Mouse (Mus musculus): Measurements from ENCODE around the gene Slamf8. TPM values are rescaled to one million over a fixed set of nuclear protein-coding genes. Genes with fewer than 3 reads are reported as not detected.

Gene Slamf8
- polyA plus RNA-seq, 1 experiment from 2014 or later = not detected

DNA sequence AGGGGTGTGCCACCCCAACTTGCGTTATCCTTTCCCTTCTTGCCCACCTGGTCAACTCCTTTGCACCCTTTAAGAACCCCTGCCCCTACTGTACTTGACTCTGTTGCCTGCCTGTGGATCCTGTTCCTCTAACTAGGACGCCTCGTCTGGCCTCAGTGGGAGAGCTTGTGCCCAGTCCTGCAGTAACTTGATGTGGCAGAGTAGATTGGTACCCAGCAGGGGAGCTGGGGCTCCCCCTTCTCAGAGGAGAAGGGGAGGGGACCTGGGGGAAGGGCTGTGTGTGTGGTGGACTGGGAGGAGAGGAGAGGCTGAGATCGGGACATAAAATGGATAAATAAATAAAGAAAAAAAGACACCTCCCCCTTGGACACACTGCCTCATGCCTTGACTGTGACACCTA is 5.3 kb downstream of the Slamf8 start:
- ATAC-seq (ENCODE audit: low FRiP score) = peak; percentile 48; the same call in 1 of the 2 replicates
- 52% methylated on average over 4 of the region's 4 CpGs for WGBS
- H3K4me2 ChIP-seq (replicated peaks) = no peak overlapping the region

DNA sequence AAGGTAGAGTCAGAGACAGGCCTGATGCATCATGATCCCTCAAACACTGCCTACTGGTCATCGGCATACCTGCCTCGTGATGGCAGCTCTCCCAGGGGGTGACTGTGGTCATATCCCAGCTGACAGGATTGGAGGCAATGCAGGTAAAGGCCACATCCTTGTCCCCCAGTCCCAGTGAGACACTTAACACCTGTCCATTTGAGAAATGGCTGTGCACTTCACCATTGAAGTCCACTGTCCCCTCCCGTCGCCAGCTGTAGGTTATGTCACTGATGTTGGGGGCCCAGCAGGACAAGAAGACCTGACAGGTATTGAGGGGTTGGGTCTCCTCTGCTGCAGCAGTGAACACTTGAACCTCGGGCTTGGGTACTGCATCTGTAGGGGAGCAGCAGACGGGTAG is 6.1 kb downstream of the Slamf8 start:
- Histone ChIP-seq H3K9me3 (replicated peaks) (no peaks in the 10 kb centered on the region), H3K9ac (no peak overlapping the region), H3K4me3 (no peak overlapping the region), H3K27me3 (0 out of 2 replicates have a peak, but pooled peaks cover 3% of the 10 kb centered on the region), H3K27ac (no peak overlapping the region), H3K4me2 (replicated peaks) (no peak overlapping the region), H3K4me1 (peaks cover 9% of the 10 kb centered on the region), H3K36me3 (no peaks in the 10 kb centered on the region)
- WGBS = 89% methylated on average over 6 of the region's 6 CpGs
- no peak for ATAC-seq (ENCODE audit: low FRiP score)

More for the DNA sequence above, 5.3 kb downstream of the Slamf8 start:
- H3K9me3 ChIP-seq (replicated peaks) = no peaks in the 10 kb centered on the region
- no peak overlapping the region for H3K9ac ChIP-seq
- H3K4me1 ChIP-seq = peaks cover 9% of the 10 kb centered on the region
- no peak overlapping the region for H3K27ac ChIP-seq
- no peaks in the 10 kb centered on the region for H3K36me3 ChIP-seq
- H3K4me3 ChIP-seq = no peak overlapping the region
- 0 out of 2 replicates have a peak, but pooled peaks cover 3% of the 10 kb centered on the region for H3K27me3 ChIP-seq

GRCm38 (mm10) chr1:172582436-172582835 is 7.9 kb downstream of the Slamf8 start:
- H3K36me3 ChIP-seq = no peaks in the 10 kb centered on the region
- 87% methylated on average over 8 of the region's 8 CpGs for WGBS
- no peak for ATAC-seq (ENCODE audit: low FRiP score)

DNA sequence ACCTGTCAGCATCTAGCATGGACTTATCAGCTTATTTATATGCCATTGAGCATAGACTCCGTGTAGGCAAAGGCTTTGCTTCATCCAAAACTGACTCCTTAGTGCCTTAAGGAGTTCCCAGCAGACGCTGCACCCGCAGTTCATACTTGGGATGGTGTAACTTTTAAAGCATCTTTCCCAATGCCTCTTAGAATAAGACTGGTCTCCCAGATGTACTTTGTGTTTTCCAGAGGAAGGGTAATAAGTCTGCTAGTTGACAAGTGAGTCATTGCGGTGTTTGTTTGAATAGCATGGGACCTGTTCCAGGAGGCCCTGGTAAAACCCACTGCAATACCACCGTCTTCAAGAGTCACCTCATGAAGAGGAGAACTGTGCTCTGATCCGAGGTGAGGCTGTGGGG is 10.3 kb downstream of the Slamf8 start:
- no peak overlapping the region for H3K9ac ChIP-seq
- 79% methylated on average over 6 of the region's 6 CpGs for WGBS
- H3K27ac ChIP-seq = no peak overlapping the region
- H3K4me2 ChIP-seq (replicated peaks) = no peak overlapping the region
- no peak overlapping the region for H3K4me3 ChIP-seq
- no peaks in the 10 kb centered on the region for H3K4me1 ChIP-seq
- no peaks in the 10 kb centered on the region for H3K9me3 ChIP-seq (replicated peaks)
- ATAC-seq (ENCODE audit: low FRiP score) = no peak
- no peaks in the 10 kb centered on the region for H3K36me3 ChIP-seq
- no peaks in the 10 kb centered on the region for H3K27me3 ChIP-seq

More at GRCm38 (mm10) chr1:172582436-172582835, 7.9 kb downstream of the Slamf8 start:
- no peaks in the 10 kb centered on the region for H3K9me3 ChIP-seq (replicated peaks)
- H3K4me2 ChIP-seq (replicated peaks) = no peak overlapping the region
- H3K27me3 ChIP-seq = 0 out of 2 replicates have a peak, but pooled peaks cover 3% of the 10 kb centered on the region
- peaks cover 9% of the 10 kb centered on the region for H3K4me1 ChIP-seq
- H3K4me3 ChIP-seq = no peak overlapping the region
- H3K9ac ChIP-seq = no peak overlapping the region
- no peak overlapping the region for H3K27ac ChIP-seq

DNA sequence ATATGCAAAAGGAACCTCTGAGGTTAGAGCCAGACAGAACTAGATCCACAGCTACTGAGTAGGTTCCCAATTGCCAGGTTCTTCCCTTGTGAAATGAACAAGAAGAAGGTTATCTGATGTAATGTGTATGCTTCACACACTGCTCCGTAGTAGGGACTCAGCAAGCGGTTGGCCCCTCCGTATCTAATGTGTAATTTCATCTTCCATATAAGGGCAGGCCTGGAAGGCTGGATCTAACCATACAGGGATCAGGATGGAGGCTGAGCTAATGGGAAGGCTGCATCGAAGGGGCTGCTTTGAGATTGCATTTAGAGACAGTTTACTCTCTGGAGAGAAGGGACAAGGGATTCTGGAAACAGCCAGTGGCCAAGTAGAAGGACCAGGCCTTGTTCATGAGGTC is 22.6 kb downstream of the Slamf8 start:
- Histone ChIP-seq H3K36me3 (no peaks in the 10 kb centered on the region), H3K4me2 (replicated peaks) (no peak overlapping the region), H3K4me3 (no peak overlapping the region), H3K27me3 (peaks cover 10% of the 10 kb centered on the region; the same call in 1 of the 2 replicates), H3K9ac (no peak overlapping the region), H3K27ac (no peak overlapping the region), H3K4me1 (peaks cover 4% of the 10 kb centered on the region; the same call in 1 of the 2 replicates), H3K9me3 (replicated peaks) (no peaks in the 10 kb centered on the region)
- WGBS = 73% methylated on average over 4 of the region's 4 CpGs
- ATAC-seq (ENCODE audit: low FRiP score) = no peak

- no peak overlapping the region for H3K4me3 ChIP-seq
- no peaks in the 10 kb centered on the region for H3K36me3 ChIP-seq
- H3K27me3 ChIP-seq = peaks cover 26% of the 10 kb centered on the region
- no peak overlapping the region for H3K4me2 ChIP-seq (replicated peaks)
- no peak overlapping the region for H3K27ac ChIP-seq
- no peak overlapping the region for H3K9ac ChIP-seq
- WGBS = 72% methylated on average over 3 of the region's 3 CpGs
- H3K9me3 ChIP-seq (replicated peaks) = no peaks in the 10 kb centered on the region
- ATAC-seq (ENCODE audit: low FRiP score) = no peak
- peaks cover 12% of the 10 kb centered on the region for H3K4me1 ChIP-seq
These were observed 24.2 kb downstream of the Slamf8 start for GRCm38 (mm10) chr1:172566131-172566530.

DNA sequence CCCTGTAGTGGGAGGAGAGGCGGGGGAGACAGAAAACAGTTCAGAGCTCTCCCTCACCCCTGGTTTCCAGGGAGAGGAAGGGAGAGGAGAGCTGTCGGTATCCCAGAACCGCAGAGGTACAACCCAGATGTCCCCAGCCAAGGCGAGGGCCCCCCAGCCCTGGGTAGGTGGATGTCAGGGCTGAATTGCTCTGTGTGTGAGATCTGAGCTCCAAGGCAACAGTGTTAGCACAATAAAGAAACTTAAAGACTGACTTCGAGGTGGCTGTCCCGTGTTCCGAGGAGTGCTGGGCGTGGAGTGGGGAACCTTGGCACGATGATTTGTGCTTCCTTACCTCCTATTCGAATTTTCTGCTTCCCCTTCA is 26.9 kb downstream of the Slamf8 start:
- WGBS = 2% methylated on average over 9 of the region's 10 CpGs
- no peak; the same call in 1 of the 2 replicates for ATAC-seq (ENCODE audit: low FRiP score)

GRCm38 (mm10) chr1:172562641-172563464 is 27.5 kb downstream of the Slamf8 start:
- no peaks in the 10 kb centered on the region for H3K36me3 ChIP-seq
- H3K4me1 ChIP-seq = peaks cover 12% of the 10 kb centered on the region
- peaks cover 46% of the 10 kb centered on the region for H3K27me3 ChIP-seq
- peak overlapping the region; percentile 76 for H3K9ac ChIP-seq
- no peaks in the 10 kb centered on the region for H3K9me3 ChIP-seq (replicated peaks)
- peak overlapping the region; percentile 97 for H3K4me2 ChIP-seq (replicated peaks)
- H3K27ac ChIP-seq = no peak overlapping the region
- WGBS = under 1% methylated on average over 65 of the region's 66 CpGs
- ATAC-seq (ENCODE audit: low FRiP score) = peak; percentile 91
- H3K4me3 ChIP-seq = peak overlapping the region; percentile 59

More for the DNA sequence above, 26.9 kb downstream of the Slamf8 start:
- Histone ChIP-seq H3K9me3 (replicated peaks) (no peaks in the 10 kb centered on the region), H3K4me2 (replicated peaks) (peak overlapping the region; percentile 97), H3K27ac (no peak overlapping the region), H3K36me3 (no peaks in the 10 kb centered on the region), H3K4me3 (peak overlapping the region; percentile 59), H3K4me1 (peaks cover 12% of the 10 kb centered on the region), H3K9ac (peak overlapping the region; percentile 76), H3K27me3 (peaks cover 46% of the 10 kb centered on the region)

- no peak within 1 kb of the TSS for H3K9ac ChIP-seq
- WGBS = 80% methylated on average over 11 of the region's 11 CpGs
- no peak within 1 kb of the TSS for H3K27ac ChIP-seq
- H3K27me3 ChIP-seq = peaks cover 31% of the 10 kb centered on the region
- H3K4me2 ChIP-seq (replicated peaks) = no peak within 1 kb of the TSS
- no peak within 1 kb of the TSS for H3K4me3 ChIP-seq
- H3K36me3 ChIP-seq = no peaks in the 10 kb centered on the region
- H3K4me1 ChIP-seq = peaks cover 6% of the 10 kb centered on the region
- no peak for ATAC-seq (ENCODE audit: low FRiP score)
- no peaks in the 10 kb centered on the region for H3K9me3 ChIP-seq (replicated peaks)
These were observed 34.7 kb downstream of the Slamf8 start, which contains the start of gene Vsig8 for GRCm38 (mm10) chr1:172555638-172556037. TSS of gene Vsig8 (plus strand) at chr1:172555938.

GRCm38 (mm10) chr1:172552623-172553022 is 37.7 kb downstream of the Slamf8 start:
- no peak overlapping the region for H3K27ac ChIP-seq
- H3K9me3 ChIP-seq (replicated peaks) = no peaks in the 10 kb centered on the region
- WGBS = 25% methylated on average over 1 of the region's 1 CpGs
- H3K9ac ChIP-seq = no peak overlapping the region
- no peak overlapping the region for H3K4me3 ChIP-seq
- H3K4me1 ChIP-seq = peaks cover 21% of the 10 kb centered on the region
- H3K4me2 ChIP-seq (replicated peaks) = no peak overlapping the region
- no peak for ATAC-seq (ENCODE audit: low FRiP score)
- H3K36me3 ChIP-seq = no peaks in the 10 kb centered on the region
- H3K27me3 ChIP-seq = peaks cover 16% of the 10 kb centered on the region

- ATAC-seq (ENCODE audit: low FRiP score) = no peak
- Histone ChIP-seq H3K9ac (no peak overlapping the region), H3K4me2 (replicated peaks) (peak overlapping the region; percentile 53), H3K9me3 (replicated peaks) (no peaks in the 10 kb centered on the region), H3K4me3 (peak overlapping the region; percentile 34; the same call in 1 of the 2 replicates), H3K36me3 (no peaks in the 10 kb centered on the region), H3K4me1 (peaks cover 21% of the 10 kb centered on the region), H3K27me3 (peaks cover 6% of the 10 kb centered on the region), H3K27ac (no peak overlapping the region)
- WGBS = 53% methylated on average over 7 of the region's 7 CpGs
These were observed 39.4 kb downstream of the Slamf8 start for GRCm38 (mm10) chr1:172551009-172551408.

GRCm38 (mm10) chr1:172550551-172550951 is 39.8 kb downstream of the Slamf8 start:
- WGBS = 2% methylated on average over 8 of the region's 8 CpGs
- peaks cover 3% of the 10 kb centered on the region for H3K27me3 ChIP-seq
- H3K27ac ChIP-seq = no peak overlapping the region

More at GRCm38 (mm10) chr1:172550551-172550951, 39.8 kb downstream of the Slamf8 start:
- H3K36me3 ChIP-seq = no peaks in the 10 kb centered on the region
- peak overlapping the region; percentile 53 for H3K4me2 ChIP-seq (replicated peaks)
- H3K9me3 ChIP-seq (replicated peaks) = no peaks in the 10 kb centered on the region
- H3K4me3 ChIP-seq = peak overlapping the region; percentile 34
- ATAC-seq (ENCODE audit: low FRiP score) = peak; percentile 90
- H3K9ac ChIP-seq = no peak overlapping the region; the same call in none of the 2 replicates
- H3K4me1 ChIP-seq = peaks cover 21% of the 10 kb centered on the region
